Mouse (Mus musculus) monocyte, adult 5-6 weeks (primary cell): ENCODE data around the gene Rgs19. TPM values are rescaled to one million over a fixed set of nuclear protein-coding genes. Genes with fewer than 3 reads are reported as not detected.
A peak's percentile ranks its signal among the peaks of the same experiment; 100 is the strongest.

Experiments
- ATAC-seq: fragments of 153-309, 156-312 bp; replicated peaks from 2 replicates; pipeline ENCODE4 v1.8.0; 2017; ENCODE audit warnings: mild to moderate bottlenecking; ENCODE audit not compliant: low TSS enrichment, insufficient number of reproducible peaks, severe bottlenecking, poor library complexity, low FRiP score
- total RNA-seq: library from RNA; stranded (forward); fragments of 200-1000, 200-491, 200-594 nt; gene quantifications from 3 replicates; pipeline ENCODE4 v1.2.3, GENCODE M21; 2017

Gene Rgs19
- total RNA-seq, 1 experiment from 2014 or later = 134 TPM

DNA sequence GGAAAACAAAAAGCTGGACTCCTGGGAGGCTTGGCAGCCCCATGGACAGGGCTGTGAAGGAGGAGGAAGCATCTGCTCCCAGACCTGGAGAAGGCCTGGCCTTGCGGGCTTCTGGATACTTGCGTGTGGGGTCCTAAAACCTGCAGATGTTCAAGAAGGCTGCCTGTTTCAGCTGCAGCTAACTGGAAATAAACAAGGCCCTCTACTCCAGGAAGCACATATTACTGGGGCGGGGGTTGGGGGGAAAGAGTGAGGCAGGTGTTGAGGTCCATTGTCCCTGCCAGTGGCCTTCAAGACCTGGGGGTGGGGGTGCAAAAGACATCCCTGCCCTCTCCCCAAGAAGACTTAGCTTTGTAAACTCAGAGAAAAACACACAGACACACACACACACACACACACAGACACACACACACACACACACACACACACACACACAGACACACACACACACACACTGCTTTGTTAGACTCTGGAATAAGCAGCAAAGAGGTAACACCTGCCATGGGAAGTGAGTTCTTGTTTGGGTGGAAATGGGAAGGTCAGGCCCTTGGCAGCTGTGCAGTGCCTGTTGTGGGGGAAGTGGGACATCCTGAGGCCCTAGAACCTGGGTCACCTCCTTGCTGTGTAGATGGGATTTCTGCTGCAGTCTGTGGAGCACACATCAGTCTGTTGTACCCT is 31.0 kb downstream of the Rgs19 start:
- no peak for ATAC-seq

DNA sequence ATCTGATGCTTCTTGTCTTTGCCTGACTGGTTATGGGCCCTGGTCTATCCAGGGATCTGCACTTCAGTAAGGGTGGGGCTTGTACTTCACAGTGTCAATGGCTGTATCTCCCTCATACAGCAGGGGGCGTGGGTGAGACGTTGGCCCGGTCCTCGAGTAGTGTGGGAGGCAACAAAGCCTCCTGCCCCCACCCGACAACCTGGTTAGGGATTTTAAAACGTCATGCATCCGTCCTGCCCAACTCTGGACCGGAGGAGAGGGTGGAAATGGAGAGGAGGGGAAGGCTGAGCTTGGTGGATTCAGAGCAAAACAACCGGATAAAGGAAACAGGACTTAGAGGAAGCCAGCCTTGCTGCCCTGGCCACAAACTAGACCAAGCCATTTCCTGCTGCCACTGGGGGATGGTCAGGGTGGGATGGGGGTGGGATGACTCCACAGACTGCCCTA is 34.1 kb downstream of the Rgs19 start:
- peak; percentile 85 for ATAC-seq

DNA sequence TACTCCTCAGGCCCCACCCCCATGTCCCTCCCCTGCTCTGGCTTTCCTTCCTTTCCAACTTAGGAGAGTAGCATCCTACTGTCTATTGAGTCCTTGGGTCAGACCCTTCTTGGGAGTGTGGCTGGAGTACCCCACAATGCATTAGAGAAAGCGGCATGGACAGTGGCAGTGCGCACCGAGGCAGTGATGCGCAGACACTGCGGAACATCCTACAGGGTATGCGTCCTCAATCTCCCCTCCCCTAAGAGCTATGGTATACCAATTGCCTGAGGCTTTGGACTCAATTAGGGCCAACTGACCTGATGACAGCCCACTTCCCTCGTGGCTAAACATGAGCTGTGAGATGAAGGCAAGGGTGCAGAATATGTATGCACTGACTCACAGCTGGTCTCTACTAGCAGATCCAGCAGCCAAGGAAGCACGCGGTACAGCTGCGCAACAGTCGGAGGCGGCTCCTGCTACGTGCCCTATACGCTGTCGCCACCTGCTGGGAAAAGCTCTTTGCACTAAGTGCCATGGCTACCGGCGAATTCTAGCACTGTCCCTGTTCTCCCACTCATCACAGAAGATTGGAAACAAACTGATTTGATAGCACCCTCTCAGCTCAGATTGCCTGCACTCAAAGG is 34.7 kb downstream of the Rgs19 start:
- ATAC-seq = peak; percentile 25

GRCm38 (mm10) chr2:181658528-181658927 is 35.2 kb downstream of the Rgs19 start:
- no peak for ATAC-seq

GRCm38 (mm10) chr2:181657441-181657840 is 36.3 kb downstream of the Rgs19 start:
- no peak for ATAC-seq

DNA sequence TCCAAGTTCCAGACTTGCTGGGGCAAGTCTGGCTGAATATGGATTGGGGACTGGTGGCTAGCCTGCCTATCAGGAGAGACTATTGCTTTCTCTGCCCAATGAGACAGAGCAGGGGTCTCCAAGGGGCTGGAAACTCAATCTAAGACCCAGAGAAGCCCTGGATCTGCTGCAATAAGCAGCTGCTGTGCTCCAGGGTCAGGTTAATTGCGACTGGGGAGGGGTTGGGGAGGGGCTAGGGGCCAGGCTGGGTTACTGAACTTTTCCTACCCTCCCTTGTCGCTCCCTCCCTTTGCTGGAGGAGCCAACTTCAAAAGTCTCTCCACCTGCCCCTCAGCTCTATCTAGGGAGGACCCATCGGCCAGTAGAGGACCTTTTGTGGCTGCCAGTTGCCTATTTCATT is 37.0 kb downstream of the Rgs19 start, which contains the start of gene Gm29797:
Gm29797 (plus strand) TSS at position 301 of the 400 bp plus-strand sequence.
- ATAC-seq = no peak

DNA sequence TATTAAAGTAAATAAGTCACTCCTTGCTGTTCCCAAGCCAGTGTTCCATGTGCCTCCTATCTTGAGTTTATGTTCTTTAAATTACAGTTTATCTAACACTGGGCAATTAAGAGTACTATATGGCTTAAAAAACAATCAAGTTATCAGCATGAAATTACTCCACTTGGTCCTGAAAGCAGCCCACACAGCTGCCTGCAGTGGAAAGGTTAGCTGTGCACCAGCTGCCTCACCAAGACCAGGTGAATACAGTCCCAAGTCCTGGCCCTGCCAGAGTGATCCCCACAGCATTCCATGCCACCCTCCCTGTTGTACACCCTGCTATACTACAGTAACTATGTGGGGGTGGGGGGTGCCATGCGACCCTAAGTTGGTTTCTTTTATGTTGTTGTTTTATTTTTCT is 40.3 kb downstream of the Rgs19 start:
- ATAC-seq = no peak

DNA sequence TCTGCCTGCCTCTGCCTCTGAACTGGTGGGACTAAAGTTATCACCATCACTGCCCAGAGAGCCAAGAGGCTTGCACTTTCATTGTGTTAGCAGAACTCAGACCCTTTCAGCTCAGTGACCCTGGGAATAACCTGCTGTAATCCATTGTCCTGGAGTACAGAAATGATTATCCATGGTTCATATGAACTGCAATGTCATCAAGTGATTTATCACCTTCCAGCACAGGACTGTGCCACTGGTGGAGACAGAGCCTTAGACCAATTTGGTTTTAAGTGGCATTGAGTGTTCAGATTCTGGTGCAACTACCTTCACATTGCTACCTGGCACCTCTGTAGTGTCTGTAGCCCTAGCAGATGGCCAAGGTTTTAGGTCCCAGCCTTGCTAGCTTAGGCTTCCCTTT is 40.7 kb downstream of the Rgs19 start:
- no peak for ATAC-seq

GRCm38 (mm10) chr2:181648926-181649325 is 44.9 kb downstream of the Rgs19 start:
- no peak for ATAC-seq

GRCm38 (mm10) chr2:181646626-181647472 is 46.9 kb downstream of the Rgs19 start:
- ATAC-seq = no peak

DNA sequence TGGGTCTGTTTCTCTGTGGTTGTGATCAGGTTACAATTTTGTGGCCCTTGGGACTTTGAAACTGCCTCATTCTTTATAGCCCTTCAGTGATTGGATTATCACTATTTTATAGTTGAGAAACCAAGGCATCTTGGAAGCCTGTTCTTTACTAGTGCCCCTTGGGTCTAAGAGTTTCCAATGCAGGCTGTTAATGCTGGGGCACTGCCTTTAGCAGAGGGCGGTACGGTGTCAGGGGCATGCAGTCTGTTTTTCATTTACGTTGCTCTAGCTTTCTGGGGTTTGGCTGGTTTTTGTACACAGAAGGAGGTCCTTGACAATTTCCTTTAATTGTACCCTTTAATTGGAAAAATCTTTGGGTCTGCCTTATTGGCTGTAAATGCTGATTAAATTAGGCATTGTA is 48.1 kb downstream of the Rgs19 start:
- ATAC-seq = no peak

GRCm38 (mm10) chr2:181644361-181644760 is 49.4 kb downstream of the Rgs19 start:
- peak; percentile 68 for ATAC-seq

Other genes starting within 250 kb of the Rgs19 start
- gene Zbtb46, start 234.6 kb downstream of the Rgs19 start, total RNA-seq = 2.3 to 4.3 TPM (median 3.8 TPM) in 3 replicates
- gene Abhd16b, start 200.8 kb downstream of the Rgs19 start, total RNA-seq = not detected in 3 replicates
- gene Tpd52l2, start 196.8 kb downstream of the Rgs19 start, total RNA-seq = 87.5 to 134 TPM (median 104 TPM) in 3 replicates
- gene Dnajc5, start 173.5 kb downstream of the Rgs19 start, total RNA-seq = 47.3 to 71.5 TPM (median 52.6 TPM) in 3 replicates
- gene Uckl1, start 109.1 kb downstream of the Rgs19 start, total RNA-seq = 106 to 183 TPM (median 161 TPM) in 3 replicates
- gene Prpf6, start 102.1 kb downstream of the Rgs19 start, total RNA-seq = 65.7 to 104 TPM (median 96.6 TPM) in 3 replicates
- gene Zfp512b, start 101.2 kb downstream of the Rgs19 start, total RNA-seq = 6.6 to 20.6 TPM (median 10.2 TPM) in 3 replicates
- gene Samd10, start 94.8 kb downstream of the Rgs19 start, total RNA-seq = 1.5 to 5.5 TPM (median 4.5 TPM) in 3 replicates
- not detected in 3 replicates for gene Gm29797, start 36.9 kb downstream of the Rgs19 start, total RNA-seq
- gene Sox18, start 22.3 kb downstream of the Rgs19 start, total RNA-seq = not detected in 3 replicates
- 3.8 to 20.0 TPM (median 10.0 TPM) in 3 replicates for gene Tcea2, start 13.7 kb downstream of the Rgs19 start, total RNA-seq
- gene Lkaaear1, start 4.5 kb upstream of the Rgs19 start, total RNA-seq = not detected in 3 replicates
- 0.19 TPM in 1 of 3 replicates, not detected in the others for gene Oprl1, start 21.0 kb upstream of the Rgs19 start, total RNA-seq
- gene Myt1, start 69.4 kb upstream of the Rgs19 start, total RNA-seq = 0.29 TPM in 1 of 3 replicates, not detected in the others
- gene Pcmtd2, start 143.9 kb upstream of the Rgs19 start, total RNA-seq = 27.3 to 61.6 TPM (median 42.9 TPM) in 3 replicates
- 20.3 to 27.7 TPM (median 24.9 TPM) in 3 replicates for gene Polr3k, start 170.4 kb upstream of the Rgs19 start, total RNA-seq